Mouse (Mus musculus) forebrain, embryonic 10.5 days (tissue): Measurements from ENCODE around the gene Rnls. TPM values are rescaled to one million over a fixed set of nuclear protein-coding genes. Genes with fewer than 3 reads are reported as not detected.
A peak's percentile ranks its signal among the peaks of the same experiment; 100 is the strongest.

Source experiments
- DNase-seq: peaks from one replicate; pipeline ENCODE4 v3.0.0-alpha.2; 2017; ENCODE audit warnings: low spot score; ENCODE audit errors: extremely low spot score
- H3K27ac ChIP-seq: fragments of 300-500 bp; sonication (generic); 2 replicates; pipeline ENCODE4 v1.5.1; 2016; ENCODE audit warnings: mild to moderate bottlenecking
- H3K27me3 ChIP-seq: fragments of 300-500 bp; sonication (generic); 2 replicates; pipeline ENCODE4 v1.6.1; 2016; ENCODE audit warnings: mild to moderate bottlenecking; ENCODE audit not compliant: poor library complexity, severe bottlenecking
- H3K36me3 ChIP-seq: fragments of 300-500 bp; sonication (generic); replicated peaks from 2 replicates; pipeline ENCODE4 v1.6.1; 2016; ENCODE audit warnings: mild to moderate bottlenecking, moderate library complexity
- H3K4me1 ChIP-seq: fragments of 300-500 bp; sonication (generic); 2 replicates; pipeline ENCODE4 v1.6.1; 2016
- H3K4me3 ChIP-seq: fragments of 300-500 bp; sonication (generic); 2 replicates; pipeline ENCODE4 v1.5.1; 2016; ENCODE audit warnings: mild to moderate bottlenecking, moderate library complexity
- H3K9me3 ChIP-seq: fragments of 300-500 bp; sonication (generic); 2 replicates; pipeline ENCODE4 v1.6.1; 2016; ENCODE audit warnings: mild to moderate bottlenecking, moderate library complexity
- WGBS: fragments of 180-500 bp; shearing (Covaris S2); methylation state at CpG from one replicate; pipeline ENCODE4 v1.1.7; 2016; 5-methylcytosine and 5-hydroxymethylcytosine counted together
- polyA plus RNA-seq: library from polyadenylated mRNA; unstranded; fragments of >200 nt; fragmentation: Nextera tagmentation; extraction: Ambion mirVana; gene quantifications from 2 replicates; pipeline ENCODE4 v1.2.1, GENCODE M21; 2016

The Rnls gene
- polyA plus RNA-seq, 1 experiment from 2014 or later: 6.9 TPM

DNA sequence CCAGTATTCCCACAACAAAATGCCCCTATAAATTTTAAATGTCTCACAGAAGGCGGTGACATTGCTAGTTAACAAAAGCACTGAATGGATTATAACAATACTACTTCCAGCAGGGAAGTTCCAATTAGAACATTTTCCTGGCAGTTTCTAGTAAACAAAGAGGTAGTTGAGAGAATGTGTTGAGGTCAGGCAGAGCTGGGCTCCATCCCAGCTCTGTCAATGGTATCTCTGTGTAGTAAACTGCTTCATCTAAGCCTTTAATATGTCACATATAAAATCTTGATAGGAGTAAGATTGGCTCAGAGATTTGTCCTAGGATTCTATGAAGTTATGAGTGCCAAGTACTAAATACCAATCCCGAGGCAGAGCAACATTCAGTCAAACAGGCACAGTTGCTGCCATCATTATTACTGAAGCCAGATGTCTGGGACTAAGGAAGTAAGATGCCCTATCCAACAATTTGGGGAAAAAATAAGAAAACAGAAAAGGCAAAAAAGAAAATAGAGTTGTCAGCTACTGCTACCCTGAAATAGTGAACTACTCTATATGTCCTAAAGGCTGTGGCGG is 92.3 kb downstream of the Rnls start:
- Histone ChIP-seq H3K4me3 (no peak overlapping the region), H3K9me3 (no peaks in the 10 kb centered on the region), H3K27ac (no peak overlapping the region), H3K4me1 (peaks cover 9% of the 10 kb centered on the region; the same call in 1 of the 2 replicates), H3K27me3 (no peaks in the 10 kb centered on the region), H3K36me3 (no peaks in the 10 kb centered on the region)
- WGBS: 78% methylated on average over 3 of the region's 3 CpGs
- DNase-seq: no peak

- WGBS: 39% methylated on average over 2 of the region's 2 CpGs
- Histone ChIP-seq H3K27ac (no peak overlapping the region), H3K4me1 (peaks cover 9% of the 10 kb centered on the region; the same call in 1 of the 2 replicates), H3K4me3 (no peak overlapping the region), H3K9me3 (no peaks in the 10 kb centered on the region), H3K27me3 (no peaks in the 10 kb centered on the region), H3K36me3 (no peaks in the 10 kb centered on the region)
- no peak for DNase-seq
Observed at GRCm38 (mm10) chr19:33296338-33296737, 95.8 kb downstream of the Rnls start.

GRCm38 (mm10) chr19:33282985-33283384 is 109.1 kb downstream of the Rnls start:
- Histone ChIP-seq H3K4me1 (no peaks in the 10 kb centered on the region), H3K27me3 (no peaks in the 10 kb centered on the region), H3K4me3 (no peak overlapping the region), H3K27ac (no peak overlapping the region), H3K9me3 (no peaks in the 10 kb centered on the region), H3K36me3 (no peaks in the 10 kb centered on the region)
- DNase-seq: no peak
- WGBS: 63% methylated on average over 3 of the region's 3 CpGs

- 94% methylated on average over 1 of the region's 1 CpGs for WGBS
- no peak for DNase-seq
- H3K9me3 ChIP-seq: no peaks in the 10 kb centered on the region
- no peaks in the 10 kb centered on the region for H3K4me1 ChIP-seq
- H3K27ac ChIP-seq: no peak overlapping the region
- no peak overlapping the region for H3K4me3 ChIP-seq
- no peaks in the 10 kb centered on the region for H3K27me3 ChIP-seq
- H3K36me3 ChIP-seq: no peaks in the 10 kb centered on the region
Observed at GRCm38 (mm10) chr19:33276421-33276820, 115.7 kb downstream of the Rnls start.

GRCm38 (mm10) chr19:33273676-33274075 is 118.4 kb downstream of the Rnls start:
- H3K27ac ChIP-seq: no peak overlapping the region
- no peaks in the 10 kb centered on the region for H3K9me3 ChIP-seq
- H3K36me3 ChIP-seq: no peaks in the 10 kb centered on the region
- 85% methylated on average over 1 of the region's 1 CpGs for WGBS
- H3K4me1 ChIP-seq: no peaks in the 10 kb centered on the region
- no peaks in the 10 kb centered on the region for H3K27me3 ChIP-seq
- DNase-seq: no peak
- H3K4me3 ChIP-seq: no peak overlapping the region

DNA sequence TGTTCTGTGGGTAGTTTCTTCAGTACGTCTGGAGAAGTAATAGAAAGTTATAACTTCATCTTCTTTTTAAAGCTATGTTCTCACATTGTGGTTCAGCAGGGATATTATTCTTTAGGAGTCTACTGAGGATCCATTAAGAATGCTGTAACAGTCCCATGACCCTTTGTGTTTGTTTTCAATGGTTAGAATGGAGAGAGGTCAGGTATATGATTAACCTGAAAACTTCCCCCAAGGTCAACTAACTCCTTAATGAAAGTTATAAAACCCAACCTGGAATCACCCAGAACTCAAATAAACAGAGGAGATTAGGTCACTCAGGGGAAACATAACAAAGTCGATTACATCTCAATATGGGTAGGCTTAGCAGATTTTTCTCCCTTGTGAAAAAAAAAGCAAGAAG is 120.5 kb downstream of the Rnls start:
- H3K9me3 ChIP-seq: no peaks in the 10 kb centered on the region
- WGBS: 74% methylated on average over 2 of the region's 2 CpGs
- H3K27ac ChIP-seq: no peak overlapping the region
- H3K4me3 ChIP-seq: no peak overlapping the region
- no peak for DNase-seq
- no peaks in the 10 kb centered on the region for H3K36me3 ChIP-seq
- H3K4me1 ChIP-seq: no peaks in the 10 kb centered on the region
- no peaks in the 10 kb centered on the region for H3K27me3 ChIP-seq

DNA sequence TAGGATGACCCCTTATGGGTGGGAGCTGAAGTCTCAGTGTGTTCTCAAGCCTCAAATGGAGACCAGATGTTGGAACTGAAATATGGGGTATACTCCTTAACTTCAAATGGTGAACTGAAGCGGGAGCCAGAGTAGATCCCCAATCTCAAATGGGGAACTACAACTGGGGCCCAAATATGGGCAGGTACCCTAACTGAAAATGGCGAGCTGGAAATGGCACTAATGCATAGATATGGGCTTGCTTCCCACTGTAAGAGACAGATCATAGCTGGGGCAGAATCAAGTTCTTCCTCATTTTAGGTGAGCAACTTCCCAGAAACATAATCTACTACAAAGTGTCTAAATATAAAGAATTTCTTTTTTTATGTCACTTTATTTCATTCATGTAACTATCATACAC is 121.9 kb downstream of the Rnls start:
- 83% methylated on average over 2 of the region's 2 CpGs for WGBS
- no peak overlapping the region for H3K4me3 ChIP-seq
- no peak for DNase-seq

GRCm38 (mm10) chr19:33268044-33268443 is 124.1 kb downstream of the Rnls start:
- H3K36me3 ChIP-seq: no peaks in the 10 kb centered on the region
- H3K4me1 ChIP-seq: peaks cover 15% of the 10 kb centered on the region
- peak; percentile 15 for DNase-seq
- 82% methylated on average over 14 of the region's 14 CpGs for WGBS
- no peaks in the 10 kb centered on the region for H3K27me3 ChIP-seq
- H3K27ac ChIP-seq: no peak overlapping the region
- H3K9me3 ChIP-seq: no peaks in the 10 kb centered on the region
- no peak overlapping the region for H3K4me3 ChIP-seq

More for the DNA sequence above, 121.9 kb downstream of the Rnls start:
- H3K4me1 ChIP-seq: peaks cover 6% of the 10 kb centered on the region
- no peaks in the 10 kb centered on the region for H3K9me3 ChIP-seq
- no peaks in the 10 kb centered on the region for H3K27me3 ChIP-seq
- H3K36me3 ChIP-seq: no peaks in the 10 kb centered on the region
- no peak overlapping the region for H3K27ac ChIP-seq

- DNase-seq: no peak
- no peak overlapping the region for H3K4me3 ChIP-seq
- H3K27me3 ChIP-seq: no peaks in the 10 kb centered on the region
- H3K9me3 ChIP-seq: no peaks in the 10 kb centered on the region
- 30% methylated on average over 2 of the region's 2 CpGs for WGBS
- H3K27ac ChIP-seq: no peak overlapping the region
- H3K36me3 ChIP-seq: no peaks in the 10 kb centered on the region
- H3K4me1 ChIP-seq: peaks cover 15% of the 10 kb centered on the region
Observed at GRCm38 (mm10) chr19:33265245-33265644, 126.8 kb downstream of the Rnls start.

- WGBS: 56% methylated on average over 3 of the region's 3 CpGs
Observed at GRCm38 (mm10) chr19:33264224-33264993, 127.7 kb downstream of the Rnls start.

DNA sequence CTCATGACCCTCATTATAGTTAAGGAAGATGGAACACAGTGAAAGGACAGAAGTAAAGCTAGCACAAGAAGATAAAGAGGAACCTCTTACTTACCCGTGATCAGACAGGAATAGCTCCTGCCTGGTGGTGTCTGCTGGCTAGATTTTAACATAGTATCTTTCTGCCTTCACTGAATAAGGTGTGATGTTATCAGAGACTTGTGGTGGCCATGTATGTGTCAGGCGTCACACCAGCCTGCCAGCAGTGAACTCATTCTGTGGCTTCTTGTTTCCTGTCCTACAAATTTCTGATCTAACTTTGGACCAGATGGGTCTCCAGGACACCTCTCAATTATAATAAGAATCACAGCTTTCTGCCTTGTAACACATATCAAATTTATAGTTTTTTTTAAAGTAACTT is 129.7 kb downstream of the Rnls start:
- no peaks in the 10 kb centered on the region for H3K9me3 ChIP-seq
- H3K36me3 ChIP-seq: no peaks in the 10 kb centered on the region
- 84% methylated on average over 2 of the region's 2 CpGs for WGBS
- no peak overlapping the region for H3K4me3 ChIP-seq
- peaks cover 15% of the 10 kb centered on the region for H3K4me1 ChIP-seq
- H3K27ac ChIP-seq: no peak overlapping the region
- DNase-seq: no peak
- no peaks in the 10 kb centered on the region for H3K27me3 ChIP-seq

More at GRCm38 (mm10) chr19:33264224-33264993, 127.7 kb downstream of the Rnls start:
- H3K27me3 ChIP-seq: no peaks in the 10 kb centered on the region
- H3K4me1 ChIP-seq: peaks cover 15% of the 10 kb centered on the region
- H3K36me3 ChIP-seq: no peaks in the 10 kb centered on the region
- H3K9me3 ChIP-seq: no peaks in the 10 kb centered on the region
- H3K4me3 ChIP-seq: no peak overlapping the region
- DNase-seq: no peak
- no peak overlapping the region for H3K27ac ChIP-seq

DNA sequence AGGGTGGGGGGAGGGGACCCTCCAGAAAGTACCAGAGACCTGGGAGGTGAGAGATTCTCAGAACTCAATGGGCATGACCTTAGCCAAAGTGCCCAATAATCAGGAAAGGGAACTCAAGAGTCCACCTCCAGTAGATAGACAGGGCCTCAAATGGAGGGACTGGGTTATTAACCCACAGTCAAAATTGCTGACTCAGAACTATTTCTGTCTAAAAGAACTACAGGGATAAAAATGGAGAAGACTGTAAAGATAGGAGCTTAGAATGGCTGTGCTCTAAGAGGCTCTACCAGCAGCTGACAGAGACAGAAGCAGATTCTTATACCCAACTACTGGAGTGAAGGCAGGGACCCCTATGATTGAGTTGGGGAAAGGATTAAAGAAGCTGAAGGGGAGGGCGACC is 132.9 kb downstream of the Rnls start:
- Histone ChIP-seq H3K4me3 (no peak overlapping the region), H3K27me3 (no peaks in the 10 kb centered on the region), H3K4me1 (no peaks in the 10 kb centered on the region), H3K27ac (no peak overlapping the region), H3K9me3 (no peaks in the 10 kb centered on the region), H3K36me3 (no peaks in the 10 kb centered on the region)
- 97% methylated on average over 1 of the region's 1 CpGs for WGBS
- DNase-seq: no peak

DNA sequence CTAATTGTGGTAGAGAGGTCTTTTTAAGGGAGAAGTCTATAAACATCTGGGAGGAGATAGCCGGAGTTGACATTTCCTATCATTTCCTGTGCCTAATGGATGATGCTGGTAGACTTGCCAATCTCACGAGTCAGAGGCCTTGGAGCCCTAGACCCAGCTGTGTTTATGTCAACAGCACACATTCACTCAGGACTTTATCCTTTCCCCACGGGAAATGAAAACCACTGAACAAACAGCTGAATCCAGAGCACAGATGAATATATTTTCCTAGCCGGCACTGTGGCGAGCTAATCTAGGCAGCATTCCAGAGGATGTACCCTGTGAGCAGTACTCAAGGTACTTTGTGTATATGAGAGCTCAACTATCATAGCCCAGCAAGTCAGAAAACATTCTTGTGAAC is 138.2 kb downstream of the Rnls start:
- no peak overlapping the region for H3K4me3 ChIP-seq
- 81% methylated on average over 5 of the region's 5 CpGs for WGBS
- H3K27me3 ChIP-seq: no peaks in the 10 kb centered on the region
- no peak for DNase-seq
- H3K9me3 ChIP-seq: no peaks in the 10 kb centered on the region
- H3K4me1 ChIP-seq: no peaks in the 10 kb centered on the region
- H3K27ac ChIP-seq: no peak overlapping the region
- H3K36me3 ChIP-seq: no peaks in the 10 kb centered on the region
